10 mouse cellular contexts compared by ENCODE assay signal in the genomic region with DNA sequence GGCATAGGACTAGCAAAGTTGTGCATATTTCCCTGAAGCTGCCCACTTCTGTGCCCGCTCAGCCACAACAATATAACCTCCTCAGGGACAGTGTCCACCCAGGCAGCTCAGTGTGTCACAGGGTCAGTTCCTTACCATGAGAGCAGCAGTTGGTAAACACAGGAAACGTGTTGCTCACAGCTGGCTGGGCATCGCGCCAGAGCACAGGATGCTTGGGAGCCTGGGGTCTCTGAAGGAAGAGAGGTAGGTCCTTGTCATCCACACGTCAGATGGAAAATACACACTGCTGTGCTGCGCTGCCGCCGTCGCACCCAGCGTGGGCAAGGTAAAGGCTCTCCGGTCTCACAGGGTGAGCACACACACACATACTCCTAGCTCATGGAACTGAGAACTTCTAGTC.
DNase-seq lines count a peak whose midpoint lies in the region; ATAC-seq and TF ChIP-seq lines count a peak whose summit lies in the region.
"Had no signal": no experiment of that assay in that cellular context is flagged by ENCODE, and none has a peak within 500 bp of the region (broad histone marks: within the 10 kb centered on the region; RNA-seq: fewer than 3 reads in every experiment).

No protein-coding gene starts in this region.

- H3K27ac ChIP-seq in midbrain, embryonic 13.5 days = no peak overlapping the region
- no peak overlapping the region for H3K27ac ChIP-seq in midbrain, embryonic 15.5 days
- H3K27ac ChIP-seq in heart, embryonic 11.5 days (ENCODE audit: low read depth, low read length) = no peak overlapping the region
- 0 out of 2 replicates have a peak overlapping the region, but pooled peaks have one; percentile 26 for H3K27ac ChIP-seq in lung, postnatal 0 days (ENCODE audit: low read length)
- H3K27ac ChIP-seq: liver, embryonic 14.5 days had no signal

- no peak overlapping the region for H3K4me3 ChIP-seq in midbrain, embryonic 13.5 days (replicated peaks)
- no peak overlapping the region for H3K4me3 ChIP-seq in midbrain, embryonic 15.5 days
- H3K4me3 ChIP-seq in heart, embryonic 11.5 days (ENCODE audit: low read depth, low read length) = no peak overlapping the region
- no peak overlapping the region for H3K4me3 ChIP-seq in lung, postnatal 0 days (ENCODE audit: low read depth, low read length)
- H3K4me3 ChIP-seq: forebrain, embryonic 12.5 days had no signal

- 0 out of 2 replicates have a peak overlapping the region, but pooled peaks have one; percentile 19 for H3K9ac ChIP-seq in midbrain, embryonic 13.5 days (replicated peaks)
- no peak overlapping the region for H3K9ac ChIP-seq in midbrain, embryonic 15.5 days
- no peak overlapping the region for H3K9ac ChIP-seq in heart, embryonic 11.5 days (ENCODE audit: low read depth, low read length)
- H3K9ac ChIP-seq in lung, postnatal 0 days (replicated peaks; ENCODE audit: low read depth) = no peak overlapping the region
- H3K9ac ChIP-seq: forebrain, embryonic 12.5 days; liver, embryonic 14.5 days had no signal

- H3K27me3 ChIP-seq in midbrain, embryonic 13.5 days = no peaks in the 10 kb centered on the region
- H3K27me3 ChIP-seq in midbrain, embryonic 15.5 days (replicated peaks) = no peaks in the 10 kb centered on the region
- no peaks in the 10 kb centered on the region for H3K27me3 ChIP-seq in heart, embryonic 11.5 days (ENCODE audit: control insufficient read depth, insufficient read depth, low read length)
- no peaks in the 10 kb centered on the region for H3K27me3 ChIP-seq in lung, postnatal 0 days (replicated peaks; ENCODE audit: insufficient read depth, low read length)
- H3K27me3 ChIP-seq: forebrain, embryonic 12.5 days had no signal

- DNase-seq in lung, postnatal 0 days (ENCODE audit: low spot score) = peak; percentile 73
- DNase-seq in thymus, postnatal 0 days (ENCODE audit: low spot score) = peak; percentile 45
- no peak for DNase-seq in ovary, postnatal 10 days (ENCODE audit: low spot score)
- DNase-seq in right cerebral cortex, adult 2 months (ENCODE audit: low spot score in 2 of 2) = no peak

- no peak overlapping the region for H3K4me2 ChIP-seq in midbrain, embryonic 13.5 days (replicated peaks)
- H3K4me2 ChIP-seq in midbrain, embryonic 15.5 days = no peak overlapping the region
- no peak overlapping the region for H3K4me2 ChIP-seq in heart, embryonic 11.5 days
- no peak overlapping the region for H3K4me2 ChIP-seq in lung, postnatal 0 days (replicated peaks; ENCODE audit: low read depth, low read length)
- H3K4me2 ChIP-seq: forebrain, embryonic 12.5 days had no signal

- no peak for ATAC-seq in midbrain, embryonic 13.5 days
- ATAC-seq in midbrain, embryonic 15.5 days (replicated peaks) = no peak
- 0 out of 2 replicates have a peak, but pooled peaks have one; percentile 46 for ATAC-seq in heart, embryonic 11.5 days (replicated peaks; ENCODE audit: insufficient number of reproducible peaks, low FRiP score, low TSS enrichment)
- ATAC-seq in lung, postnatal 0 days = peak; percentile 81
- ATAC-seq in cerebellum, adult (ENCODE audit: insufficient number of reproducible peaks, low FRiP score, low TSS enrichment) = no peak

- H3K9me3 ChIP-seq in midbrain, embryonic 13.5 days = no peaks in the 10 kb centered on the region
- no peaks in the 10 kb centered on the region for H3K9me3 ChIP-seq in midbrain, embryonic 15.5 days
- no peaks in the 10 kb centered on the region for H3K9me3 ChIP-seq in heart, embryonic 11.5 days (replicated peaks; ENCODE audit: control insufficient read depth, low read length)
- no peaks in the 10 kb centered on the region for H3K9me3 ChIP-seq in lung, postnatal 0 days (ENCODE audit: low read length)
- H3K9me3 ChIP-seq: forebrain, embryonic 12.5 days had no signal

- TF ChIP-seq CTCF in lung, postnatal 0 days (IDR thresholded peaks at IDR 0.05) = no peak

- H3K4me1 ChIP-seq in midbrain, embryonic 13.5 days (replicated peaks) = no peaks in the 10 kb centered on the region; the same call in 1 of the 2 replicates
- 0 out of 2 replicates have a peak, but pooled peaks cover 5% of the 10 kb centered on the region for H3K4me1 ChIP-seq in midbrain, embryonic 15.5 days
- peaks cover 15% of the 10 kb centered on the region for H3K4me1 ChIP-seq in heart, embryonic 11.5 days (ENCODE audit: control insufficient read depth, insufficient read depth, low read length)
- H3K4me1 ChIP-seq in lung, postnatal 0 days (ENCODE audit: insufficient read depth, low read depth, low read length) = peaks cover 12% of the 10 kb centered on the region

- 88% methylated on average over 11 of the region's 11 CpGs for WGBS in midbrain, embryonic 13.5 days
- 88% methylated on average over 11 of the region's 11 CpGs for WGBS in midbrain, embryonic 15.5 days
- 77% methylated on average over 11 of the region's 11 CpGs for WGBS in heart, embryonic 11.5 days (ENCODE audit: insufficient replicate concordance)
- 30% methylated on average over 11 of the region's 11 CpGs for WGBS in lung, postnatal 0 days

- peaks cover 12% of the 10 kb centered on the region; the same call in 1 of the 2 replicates for H3K36me3 ChIP-seq in midbrain, embryonic 13.5 days
- H3K36me3 ChIP-seq in midbrain, embryonic 15.5 days (replicated peaks) = no peaks in the 10 kb centered on the region
- H3K36me3 ChIP-seq in heart, embryonic 11.5 days (ENCODE audit: control insufficient read depth, insufficient read depth, low read length) = no peaks in the 10 kb centered on the region
- no peaks in the 10 kb centered on the region for H3K36me3 ChIP-seq in lung, postnatal 0 days (ENCODE audit: insufficient read depth, low read length)

- TF ChIP-seq EP300 in lung, postnatal 0 days (IDR thresholded peaks at IDR 0.05) = 0 out of 2 replicates have a peak, but pooled peaks have one; percentile 24

Comparison
In these comparisons a context has a peak if more than half of its experiments do, and no peak if none do; other contexts are left out.
1. ATAC-seq: peak in heart, embryonic 11.5 days (single experiment) and lung, postnatal 0 days (single experiment); none in midbrain, embryonic 13.5 days (single experiment), midbrain, embryonic 15.5 days (single experiment) and cerebellum, adult (single experiment).
2. DNase-seq: peak in lung, postnatal 0 days (single experiment) and thymus, postnatal 0 days (single experiment); none in ovary, postnatal 10 days (single experiment) and right cerebral cortex, adult 2 months (0 of 2).